Mouse (Mus musculus) stomach, embryonic 14.5 days (tissue): ENCODE data around the gene Atp8b3. TPM values are rescaled to one million over a fixed set of nuclear protein-coding genes. Genes with fewer than 3 reads are reported as not detected.

Source experiments
- ATAC-seq: fragments of 200-750 bp; cut with Nextera tagmentation; 2 replicates; pipeline ENCODE4 v1.8.0; 2017; ENCODE audit warnings: low read depth, moderate TSS enrichment; ENCODE audit not compliant: insufficient number of reproducible peaks, insufficient read depth, low FRiP score
- H3K27ac ChIP-seq: fragments of 300-500 bp; sonication (generic); 2 replicates; pipeline ENCODE4 v1.5.1; 2014; ENCODE audit warnings: mild to moderate bottlenecking, low read length, moderate library complexity, mixed read lengths
- H3K27me3 ChIP-seq: fragments of 300-500 bp; sonication (generic); 2 replicates; pipeline ENCODE4 v1.6.1; 2014; ENCODE audit warnings: low read length, control low read depth, mixed read lengths; ENCODE audit not compliant: control insufficient read depth, insufficient read depth
- H3K36me3 ChIP-seq: fragments of 300-500 bp; sonication (generic); 2 replicates; pipeline ENCODE4 v1.6.1; 2014; ENCODE audit warnings: mild to moderate bottlenecking, control low read depth, low read length, moderate library complexity, mixed read lengths; ENCODE audit not compliant: control insufficient read depth, insufficient read depth
- H3K4me1 ChIP-seq: fragments of 300-500 bp; sonication (generic); 2 replicates; pipeline ENCODE4 v1.6.1; 2014; ENCODE audit warnings: low read length, control low read depth, mixed read lengths; ENCODE audit not compliant: control insufficient read depth, insufficient read depth
- H3K4me2 ChIP-seq: fragments of 300-500 bp; sonication (generic); replicated peaks from 2 replicates; pipeline ENCODE4 v1.6.1; 2014; ENCODE audit warnings: low read depth, low read length, control low read depth
- H3K4me3 ChIP-seq: fragments of 300-500 bp; sonication (generic); 2 replicates; pipeline ENCODE4 v1.5.1; 2014; ENCODE audit warnings: low read depth, low read length, control low read depth
- H3K9ac ChIP-seq: fragments of 300-500 bp; sonication (generic); replicated peaks from 2 replicates; pipeline ENCODE4 v1.6.1; 2014; ENCODE audit warnings: low read depth, mild to moderate bottlenecking, control low read depth, low read length, moderate library complexity, mixed read lengths
- H3K9me3 ChIP-seq: fragments of 300-500 bp; sonication (generic); 2 replicates; pipeline ENCODE4 v1.6.1; 2016; ENCODE audit warnings: low read depth, low read length, control low read depth; ENCODE audit not compliant: control insufficient read depth
- WGBS: fragments of 180-500 bp; shearing (Covaris S2); extraction: QIAGEN DNeasy Blood & Tissue Kit; methylation state at CpG from one replicate; pipeline ENCODE4 v1.1.7; 2014; 5-methylcytosine and 5-hydroxymethylcytosine counted together
- polyA plus RNA-seq: library from polyadenylated mRNA; unstranded; fragments of >200 nt; fragmentation: Nextera tagmentation; extraction: Ambion mirVana; gene quantifications from 2 replicates; pipeline ENCODE4 v1.2.1, GENCODE M21; 2014

Gene Atp8b3
- polyA plus RNA-seq, 1 experiment from 2014 or later: 0.25 TPM

DNA sequence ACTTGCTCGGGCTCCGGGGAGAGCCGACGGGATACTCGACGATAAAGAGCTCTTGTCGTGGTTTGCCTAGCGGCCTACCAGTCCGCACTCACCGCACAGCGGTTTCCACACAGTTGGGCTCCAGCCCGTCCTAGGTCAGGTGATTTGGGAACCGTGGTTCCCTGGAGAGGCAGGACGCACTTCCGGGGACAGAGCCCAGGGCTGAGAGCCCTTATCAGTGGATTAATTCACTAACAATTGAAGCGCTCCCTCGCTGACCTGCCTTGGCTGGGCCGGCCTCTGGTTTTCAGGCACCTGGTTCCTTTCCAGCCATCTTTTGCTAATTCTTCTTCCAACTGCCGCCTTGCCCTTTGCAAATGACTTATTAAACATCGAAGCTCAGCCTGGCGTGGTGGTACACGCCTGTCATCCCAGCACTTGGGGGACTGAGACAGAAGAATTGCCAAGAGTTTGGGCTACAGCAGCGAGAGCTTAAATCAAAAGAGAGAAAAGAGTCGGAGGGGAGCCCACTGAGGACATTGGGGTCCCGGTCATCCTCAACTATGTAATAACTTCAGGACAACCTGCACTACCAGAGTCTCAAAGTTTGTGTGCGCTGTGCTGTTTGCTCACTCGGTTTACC lies 35.2 kb downstream of the Atp8b3 start:
- H3K4me1 ChIP-seq: no peaks in the 10 kb centered on the region
- WGBS: 2% methylated on average over 27 of the region's 27 CpGs
- no peak overlapping the region for H3K4me2 ChIP-seq
- H3K4me3 ChIP-seq: no peak overlapping the region
- H3K9me3 ChIP-seq: no peaks in the 10 kb centered on the region
- ATAC-seq: peak; percentile 35; the same call in 1 of the 2 replicates
- H3K9ac ChIP-seq: no peak overlapping the region
- H3K27ac ChIP-seq: 0 out of 2 replicates have a peak overlapping the region, but pooled peaks have one; percentile 21
- no peaks in the 10 kb centered on the region for H3K36me3 ChIP-seq
- peaks cover 48% of the 10 kb centered on the region for H3K27me3 ChIP-seq

DNA sequence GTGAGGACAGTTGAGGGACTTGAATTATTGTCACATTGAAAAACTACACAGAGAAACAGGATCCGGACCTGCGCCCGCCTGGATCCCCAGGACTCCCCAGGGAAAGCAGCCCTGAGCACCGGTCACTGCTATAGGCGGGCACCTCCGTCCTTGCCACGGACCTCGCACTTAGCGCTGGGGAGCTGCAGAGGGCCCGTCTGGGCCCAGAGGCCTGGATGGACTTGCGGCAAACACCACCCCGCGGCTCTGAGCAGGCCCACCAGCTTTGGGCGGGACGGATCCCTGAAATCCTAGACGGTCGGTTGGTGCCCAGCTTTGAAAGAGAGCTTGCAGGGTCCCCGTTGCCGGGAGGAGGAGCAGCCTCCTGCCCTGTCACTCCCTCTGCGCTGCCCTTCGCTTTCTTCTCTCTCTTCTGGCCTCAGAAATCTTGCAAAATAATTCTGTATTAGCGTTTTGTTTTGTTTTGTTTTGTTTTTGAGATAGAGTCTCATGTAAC lies 36.1 kb downstream of the Atp8b3 start:
- Histone ChIP-seq H3K4me1 (no peaks in the 10 kb centered on the region), H3K9me3 (no peaks in the 10 kb centered on the region), H3K9ac (no peak overlapping the region), H3K27me3 (peaks cover 56% of the 10 kb centered on the region), H3K36me3 (no peaks in the 10 kb centered on the region), H3K4me3 (no peak overlapping the region), H3K27ac (no peak overlapping the region), H3K4me2 (no peak overlapping the region)
- ATAC-seq: no peak
- 5% methylated on average over 22 of the region's 22 CpGs for WGBS

DNA sequence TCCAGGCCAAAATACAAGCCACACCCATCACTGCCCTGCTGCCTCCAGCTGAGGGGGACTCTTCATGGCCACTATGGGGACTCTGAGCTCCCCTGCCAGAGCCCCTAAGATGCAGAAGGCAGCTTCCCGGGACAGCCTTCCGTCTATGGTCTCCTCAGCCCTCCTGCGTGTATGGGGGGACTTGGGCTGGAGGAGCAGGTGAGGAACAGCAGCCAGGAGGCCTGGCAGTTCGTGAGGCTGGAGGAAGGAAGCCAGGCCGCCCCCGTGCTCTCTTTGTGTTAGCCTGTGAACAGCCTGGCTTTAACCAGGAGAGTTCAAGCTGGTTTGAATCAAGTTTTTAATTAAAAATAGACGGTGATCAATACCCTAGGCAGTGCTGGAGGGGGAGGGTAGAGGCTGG lies 36.6 kb downstream of the Atp8b3 start:
- no peak overlapping the region for H3K27ac ChIP-seq
- H3K9me3 ChIP-seq: no peaks in the 10 kb centered on the region
- no peak overlapping the region for H3K4me3 ChIP-seq
- peaks cover 61% of the 10 kb centered on the region for H3K27me3 ChIP-seq
- WGBS: 3% methylated on average over 7 of the region's 7 CpGs
- H3K4me2 ChIP-seq: no peak overlapping the region
- H3K4me1 ChIP-seq: no peaks in the 10 kb centered on the region
- no peak overlapping the region for H3K9ac ChIP-seq
- no peak for ATAC-seq
- H3K36me3 ChIP-seq: no peaks in the 10 kb centered on the region

DNA sequence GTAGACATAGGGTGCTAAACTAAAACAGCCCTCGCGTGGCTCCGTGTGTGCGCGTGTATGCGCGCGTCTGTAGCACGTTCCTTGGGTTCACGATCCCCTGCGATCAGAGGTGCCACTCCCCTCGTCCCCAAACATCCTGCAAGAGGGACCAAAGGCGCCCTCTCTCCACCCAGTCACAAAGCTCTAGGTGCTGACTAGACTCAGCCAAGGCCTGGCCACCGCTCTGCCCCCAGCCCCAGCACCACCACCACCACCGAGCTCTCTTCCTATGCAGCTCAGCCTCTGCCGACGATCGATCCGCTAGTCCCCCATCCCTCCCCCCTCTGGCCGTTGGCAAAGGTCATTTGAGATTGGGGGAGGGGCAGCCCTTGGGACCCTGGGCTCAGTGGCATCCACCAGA lies 42.5 kb downstream of the Atp8b3 start:
- no peak overlapping the region for H3K9ac ChIP-seq
- peak overlapping the region; percentile 40; the same call in 1 of the 2 replicates for H3K4me3 ChIP-seq
- 0 out of 2 replicates have a peak, but pooled peaks cover 3% of the 10 kb centered on the region for H3K4me1 ChIP-seq
- no peak for ATAC-seq
- WGBS: under 1% methylated on average over 20 of the region's 20 CpGs
- H3K4me2 ChIP-seq: peak overlapping the region; percentile 87; the same call in 1 of the 2 replicates
- no peak overlapping the region for H3K27ac ChIP-seq
- H3K36me3 ChIP-seq: no peaks in the 10 kb centered on the region
- H3K9me3 ChIP-seq: no peaks in the 10 kb centered on the region
- peaks cover 86% of the 10 kb centered on the region for H3K27me3 ChIP-seq

DNA sequence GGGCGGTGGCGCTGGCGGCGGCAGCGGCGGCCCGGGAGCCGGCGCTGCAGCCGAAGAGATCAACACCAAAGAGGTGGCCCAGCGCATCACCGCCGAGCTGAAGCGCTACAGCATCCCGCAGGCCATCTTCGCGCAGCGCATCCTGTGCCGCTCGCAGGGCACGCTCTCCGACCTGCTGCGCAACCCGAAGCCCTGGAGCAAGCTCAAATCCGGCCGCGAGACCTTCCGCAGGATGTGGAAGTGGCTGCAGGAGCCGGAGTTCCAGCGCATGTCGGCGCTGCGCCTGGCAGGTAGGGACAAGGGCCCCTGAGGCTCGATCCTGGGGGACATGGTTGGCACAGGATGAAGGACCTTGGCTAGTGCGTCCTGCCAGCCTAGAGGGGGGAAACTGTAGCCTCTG lies 43.0 kb downstream of the Atp8b3 start:
- no peaks in the 10 kb centered on the region for H3K9me3 ChIP-seq
- 0 out of 2 replicates have a peak, but pooled peaks cover 3% of the 10 kb centered on the region for H3K4me1 ChIP-seq
- ATAC-seq: no peak
- no peaks in the 10 kb centered on the region for H3K36me3 ChIP-seq
- WGBS: under 1% methylated on average over 35 of the region's 35 CpGs
- peak overlapping the region; percentile 40 for H3K4me3 ChIP-seq
- peaks cover 91% of the 10 kb centered on the region for H3K27me3 ChIP-seq
- H3K27ac ChIP-seq: no peak overlapping the region
- H3K4me2 ChIP-seq: peak overlapping the region; percentile 87
- no peak overlapping the region for H3K9ac ChIP-seq

DNA sequence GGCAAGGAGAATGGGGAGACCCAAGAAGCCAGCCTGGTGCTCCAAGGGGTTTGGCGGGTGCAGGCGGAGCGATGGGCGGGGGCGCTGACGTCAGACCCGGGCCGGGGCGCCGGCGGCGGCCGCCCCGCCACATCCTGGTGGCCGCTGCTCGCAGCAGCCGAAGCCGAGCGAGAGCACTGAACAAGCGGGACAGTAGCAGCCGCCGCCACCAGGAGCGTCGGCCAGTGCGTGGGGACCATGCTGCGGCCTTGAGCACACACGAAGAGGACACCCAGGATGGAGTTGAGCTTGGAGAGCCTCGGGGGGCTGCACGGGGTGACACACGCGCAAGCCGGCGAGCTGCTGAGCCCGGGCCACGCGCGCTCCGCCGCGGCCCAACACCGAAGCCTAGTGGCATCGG lies 44.2 kb downstream of the Atp8b3 start, which contains the start of gene Onecut3:
TSS of gene Onecut3 (plus strand) at position 104 of the 400 bp plus-strand sequence.
- Histone ChIP-seq H3K4me1 (0 out of 2 replicates have a peak, but pooled peaks cover 3% of the 10 kb centered on the region), H3K4me2 (peak within 1 kb of the TSS; percentile 87), H3K9ac (no peak within 1 kb of the TSS), H3K27me3 (peaks cover 93% of the 10 kb centered on the region), H3K27ac (no peak within 1 kb of the TSS), H3K4me3 (peak within 1 kb of the TSS; percentile 40), H3K36me3 (no peaks in the 10 kb centered on the region), H3K9me3 (no peaks in the 10 kb centered on the region)
- 1% methylated on average over 42 of the region's 42 CpGs for WGBS
- peak; percentile 43; the same call in 1 of the 2 replicates for ATAC-seq

DNA sequence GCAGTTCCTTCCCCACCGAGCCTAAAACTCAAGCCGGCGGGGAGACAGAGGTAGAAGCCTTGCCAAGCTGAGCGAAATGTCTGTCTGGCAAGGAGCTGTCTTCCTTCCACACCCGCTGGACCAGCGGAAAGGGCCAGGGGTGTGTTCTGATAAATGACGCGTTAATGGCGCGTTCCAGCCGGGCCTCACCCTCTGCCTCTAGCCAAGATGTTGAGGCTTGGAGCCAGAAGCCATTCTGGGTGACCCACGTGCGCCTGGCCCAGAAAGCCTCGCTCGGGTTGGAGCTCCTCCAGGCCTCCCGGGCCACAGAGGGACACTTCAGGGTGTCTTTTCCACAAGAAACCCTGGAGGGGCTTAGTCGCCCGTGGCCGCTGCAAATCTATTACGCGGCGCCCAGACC lies 48.9 kb downstream of the Atp8b3 start:
- no peak overlapping the region for H3K27ac ChIP-seq
- H3K4me1 ChIP-seq: no peaks in the 10 kb centered on the region
- no peak for ATAC-seq
- H3K27me3 ChIP-seq: peaks cover 72% of the 10 kb centered on the region
- no peaks in the 10 kb centered on the region for H3K9me3 ChIP-seq
- no peak overlapping the region for H3K9ac ChIP-seq
- no peaks in the 10 kb centered on the region for H3K36me3 ChIP-seq
- WGBS: 1% methylated on average over 22 of the region's 22 CpGs
- no peak overlapping the region for H3K4me3 ChIP-seq
- no peak overlapping the region for H3K4me2 ChIP-seq

DNA sequence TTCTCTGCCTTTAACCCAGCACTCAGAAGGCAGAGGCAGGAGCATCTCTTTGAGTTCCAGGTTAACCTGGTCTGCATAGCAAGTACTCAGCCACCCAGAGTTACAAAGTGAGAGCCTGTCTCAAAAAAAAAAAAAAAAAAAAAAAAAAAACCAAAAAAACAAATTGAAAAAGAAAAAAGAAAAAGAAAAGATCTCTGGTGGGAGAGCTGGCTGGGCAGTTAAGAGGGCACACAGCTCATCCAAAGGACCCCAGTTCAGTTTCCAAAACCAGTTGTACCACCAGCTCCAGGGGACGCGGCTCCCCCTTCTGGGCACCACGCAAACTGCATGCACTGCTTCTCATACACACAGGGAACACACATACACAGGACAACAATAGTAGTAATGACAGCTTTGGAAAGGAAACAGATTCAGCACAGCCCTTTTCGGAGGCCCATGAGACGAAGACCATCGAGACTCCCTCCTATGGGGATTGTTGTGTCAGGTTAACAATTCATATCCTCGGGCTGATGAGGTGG lies 52.0 kb downstream of the Atp8b3 start:
- Histone ChIP-seq H3K9me3 (no peaks in the 10 kb centered on the region), H3K27me3 (peaks cover 48% of the 10 kb centered on the region), H3K4me3 (no peak overlapping the region), H3K9ac (no peak overlapping the region), H3K27ac (no peak overlapping the region), H3K4me2 (no peak overlapping the region), H3K36me3 (no peaks in the 10 kb centered on the region), H3K4me1 (no peaks in the 10 kb centered on the region)
- 76% methylated on average over 7 of the region's 7 CpGs for WGBS
- ATAC-seq: no peak
